Mouse (Mus musculus) left cerebral cortex, postnatal 36 days (tissue): ENCODE measurements around the gene Kcnab1. TPM values are rescaled to one million over a fixed set of nuclear protein-coding genes. Genes with fewer than 3 reads are reported as not detected.

Experiments used
- DNase-seq, 2 experiments: peaks; one replicate each; pipeline ENCODE4 v3.0.0; 2021 to 2022; ENCODE audit warnings: low spot score in 2 of 2, mixed read lengths in 1 of 2
- intact Hi-C: fragments of 180-260 bp; cut with DNase I; formaldehyde crosslinking; loops from one replicate; pipeline ENCODE4 v1.15.1; 2025
- total RNA-seq, 2 experiments: library from RNA; stranded (reverse); gene quantifications; 2 replicates each; pipeline ENCODE4 v1.2.3; 2021

Kcnab1 gene
- total RNA-seq, 2 experiments from 2014 or later, result 85.7 to 89.1 TPM

- intact Hi-C loops, result no loop called here
- no peak for DNase-seq
Measured at GRCm38 (mm10) chr3:65200611-65201010, 91.4 kb downstream of the Kcnab1 start.

- no peak for DNase-seq
- intact Hi-C loops, result no loop called here
Measured at GRCm38 (mm10) chr3:65203361-65204117, 94.4 kb downstream of the Kcnab1 start.

GRCm38 (mm10) chr3:65204356-65205075 is 95.3 kb downstream of the Kcnab1 start:
- intact Hi-C loops, result no loop called here

GRCm38 (mm10) chr3:65205539-65206020 is 96.4 kb downstream of the Kcnab1 start:
- intact Hi-C loops, result no loop called here
- no peak for DNase-seq

More at GRCm38 (mm10) chr3:65204356-65205075, 95.3 kb downstream of the Kcnab1 start:
- DNase-seq, result no peak

- no peak for DNase-seq
- intact Hi-C loops, result no loop called here
Measured at GRCm38 (mm10) chr3:65213725-65214124, 104.5 kb downstream of the Kcnab1 start.

- intact Hi-C loops, result no loop called here
- DNase-seq, result no peak
Measured at GRCm38 (mm10) chr3:65214635-65215034, 105.5 kb downstream of the Kcnab1 start.

GRCm38 (mm10) chr3:65217673-65218579 is 108.7 kb downstream of the Kcnab1 start:
- no peak for DNase-seq
- intact Hi-C loops, result no loop called here

- DNase-seq, result no peak
- intact Hi-C loops, result loop anchor here (10.0 kb wide), 1 partner anchor 105 kb away; no protein-coding TSS in a partner anchor
Measured at GRCm38 (mm10) chr3:65220287-65220686, 111.1 kb downstream of the Kcnab1 start.

GRCm38 (mm10) chr3:65223635-65224034 is 114.5 kb downstream of the Kcnab1 start:
- DNase-seq, result peak; percentile 16 to 39
- intact Hi-C loops, result loop anchor here (10.0 kb wide), 1 partner anchor 109 kb away; no protein-coding TSS in a partner anchor

GRCm38 (mm10) chr3:65230978-65231377 is 121.8 kb downstream of the Kcnab1 start:
- intact Hi-C loops, result no loop called here
- DNase-seq, result no peak

- intact Hi-C loops, result no loop called here
- DNase-seq, result no peak
Measured at GRCm38 (mm10) chr3:65231419-65232090, 122.4 kb downstream of the Kcnab1 start.

- no peak for DNase-seq
- intact Hi-C loops, result no loop called here
Measured at GRCm38 (mm10) chr3:65249023-65249422, 139.8 kb downstream of the Kcnab1 start.

GRCm38 (mm10) chr3:65260521-65260920 is 151.3 kb downstream of the Kcnab1 start:
- DNase-seq, result no peak
- intact Hi-C loops, result loop anchor here (10.0 kb wide), 1 partner anchor 146 kb away; no protein-coding TSS in a partner anchor

- intact Hi-C loops, result loop anchor here (10.0 kb wide), 1 partner anchor 148 kb away; no protein-coding TSS in a partner anchor
- DNase-seq, result peak; percentile 28 to 33
Measured at GRCm38 (mm10) chr3:65262506-65263422, 153.6 kb downstream of the Kcnab1 start.

- intact Hi-C loops, result no loop called here
- no peak for DNase-seq
Measured at GRCm38 (mm10) chr3:65273317-65273716, 164.1 kb downstream of the Kcnab1 start.

- intact Hi-C loops, result no loop called here
- no peak for DNase-seq
Measured at GRCm38 (mm10) chr3:65277777-65278176, 168.6 kb downstream of the Kcnab1 start.

- DNase-seq, result no peak
- intact Hi-C loops, result no loop called here
Measured at GRCm38 (mm10) chr3:65283366-65283765, 174.2 kb downstream of the Kcnab1 start.

- no peak for DNase-seq
Measured at GRCm38 (mm10) chr3:65288994-65289393, 179.8 kb downstream of the Kcnab1 start.

More at GRCm38 (mm10) chr3:65288994-65289393, 179.8 kb downstream of the Kcnab1 start:
- intact Hi-C loops, result no loop called here
